8 mouse cellular contexts compared by ENCODE assay signal in the genomic region with DNA sequence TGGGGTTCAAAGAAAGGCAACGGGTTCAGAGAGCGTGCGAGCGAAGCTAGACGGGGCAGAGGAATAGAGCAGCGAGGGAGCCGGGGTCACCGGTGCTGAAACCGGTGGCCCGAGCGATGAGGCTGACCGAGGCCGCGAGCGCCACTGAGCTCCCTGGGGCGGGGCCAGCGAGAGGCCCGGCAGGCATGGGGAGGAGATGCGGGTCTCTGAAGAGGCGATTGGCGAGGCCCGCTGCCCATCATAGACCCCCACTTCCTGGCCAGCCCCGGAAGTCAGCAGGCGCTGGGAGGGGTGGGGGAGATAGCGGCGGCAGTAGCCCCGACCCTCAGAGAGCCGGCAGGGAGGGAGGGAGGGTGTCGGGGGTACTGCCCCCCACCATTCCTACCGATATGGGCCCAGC. TPM values are rescaled to one million over a fixed set of nuclear protein-coding genes. Genes with fewer than 3 reads are reported as not detected.
A peak's percentile ranks its signal among the peaks of the same experiment; 100 is the strongest.
DNase-seq lines count a peak whose midpoint lies in the region; ATAC-seq lines count a peak whose summit lies in the region.

No protein-coding gene starts in this region.

- DNase-seq in adrenal gland, adult (ENCODE audit: inconsistent age in 2 of 2, low spot score in 1 of 2) = peak; percentile 98 to 99
- DNase-seq in embryo, embryonic 10 days (ENCODE audit: low spot score) = peak; percentile 95
- DNase-seq in gastrocnemius, postnatal 10 days = peak; percentile 97
- DNase-seq in left cerebral cortex, postnatal 10 days (ENCODE audit: extremely low spot score in 1 of 2, low spot score in 2 of 2) = peak; percentile 96 to 98
- DNase-seq in right cerebral cortex, postnatal 10 days (ENCODE audit: low spot score in 2 of 2) = peak; percentile 99
- peak; percentile 98 for DNase-seq in urinary bladder, postnatal 14 days (ENCODE audit: low spot score)

- intact Hi-C loops in left cerebral cortex, postnatal 10 days (cut with DNase I) = no loop called here

- ATAC-seq in inflammation-experienced regulatory T-cells, adult 6 months = peak; percentile 23
- peak; percentile 45 for ATAC-seq in megakaryocyte progenitor cell, adult 5-6 weeks (replicated peaks; ENCODE audit: poor library complexity)

RNA-seq across cellular contexts. Expression of gene Agpat1, which starts 1.5 kb away (rescaled TPM):
- 10 to 100 TPM; 38.0 to 39.4 TPM for total RNA-seq in gastrocnemius, postnatal 10 days (2021)
- 10 to 100 TPM; 14.5 to 20.8 (median 19.4) TPM for polyA plus RNA-seq in inflammation-experienced regulatory T-cells, adult 6 months (2017; shearing (Covaris generic))
- 100 to 1,000 TPM; 180 to 182 TPM for total RNA-seq in left cerebral cortex, postnatal 10 days (2021)
- 25.7 and 33.6 TPM in 2 replicates for total RNA-seq in megakaryocyte progenitor cell, adult 5-6 weeks (2015)
- 20.2 and 24.9 TPM in 2 replicates for total RNA-seq in megakaryocyte progenitor cell, adult 5-6 weeks (2017)

RNA-seq across cellular contexts. Expression of gene Rnf5, which starts 2.1 kb away (rescaled TPM):
- total RNA-seq in gastrocnemius, postnatal 10 days (2021) = 10 to 100 TPM; 19.8 to 21.8 TPM
- polyA plus RNA-seq in inflammation-experienced regulatory T-cells, adult 6 months (2017; shearing (Covaris generic)) = 10 to 100 TPM; 41.2 to 71.2 (median 59.5) TPM
- total RNA-seq in left cerebral cortex, postnatal 10 days (2021) = 100 to 1,000 TPM in 1 of 2 experiments, 10 to 100 TPM in 1; 94.8 to 101 TPM
- 50.6 and 51.6 TPM in 2 replicates for total RNA-seq in megakaryocyte progenitor cell, adult 5-6 weeks (2015)
- total RNA-seq in megakaryocyte progenitor cell, adult 5-6 weeks (2017) = 17.7 and 18.5 TPM in 2 replicates

RNA-seq across cellular contexts. Expression of gene Ager, which starts 7.9 kb away (rescaled TPM):
- total RNA-seq in gastrocnemius, postnatal 10 days (2021) = 1 to 10 TPM; 1.1 to 1.4 TPM
- 1 to 10 TPM in 2 of 3 experiments, under 1 TPM in 1; 0.58 to 3.7 (median 2.3) TPM for polyA plus RNA-seq in inflammation-experienced regulatory T-cells, adult 6 months (2017; shearing (Covaris generic))
- 1 to 10 TPM in 1 of 2 experiments, under 1 TPM in 1; 0.97 to 1.3 TPM for total RNA-seq in left cerebral cortex, postnatal 10 days (2021)
- 1.5 and 2.6 TPM in 2 replicates for total RNA-seq in megakaryocyte progenitor cell, adult 5-6 weeks (2015)
- 0.24 and 3.0 TPM in 2 replicates for total RNA-seq in megakaryocyte progenitor cell, adult 5-6 weeks (2017)

RNA-seq across cellular contexts. Expression of gene Egfl8, which starts 10.2 kb away (rescaled TPM):
- total RNA-seq in gastrocnemius, postnatal 10 days (2021) = 10 to 100 TPM; 13.8 to 15.2 TPM
- polyA plus RNA-seq in inflammation-experienced regulatory T-cells, adult 6 months (2017; shearing (Covaris generic)) = 1 to 10 TPM; 1.1 to 2.1 (median 1.2) TPM
- 1 to 10 TPM; 4.3 to 5.2 TPM for total RNA-seq in left cerebral cortex, postnatal 10 days (2021)
- total RNA-seq in megakaryocyte progenitor cell, adult 5-6 weeks (2015) = 0.47 and 1.1 TPM in 2 replicates
- 0.92 and 2.2 TPM in 2 replicates for total RNA-seq in megakaryocyte progenitor cell, adult 5-6 weeks (2017)

RNA-seq across cellular contexts. Expression of gene Pbx2, which starts 14.5 kb away (rescaled TPM):
- total RNA-seq in gastrocnemius, postnatal 10 days (2021) = 10 to 100 TPM; 24.2 to 30.9 TPM
- 10 to 100 TPM in 1 of 3 experiments, 1 to 10 TPM in 2; 4.1 to 11.8 (median 8.8) TPM for polyA plus RNA-seq in inflammation-experienced regulatory T-cells, adult 6 months (2017; shearing (Covaris generic))
- total RNA-seq in left cerebral cortex, postnatal 10 days (2021) = 10 to 100 TPM; 40.3 to 40.9 TPM
- 17.0 and 20.6 TPM in 2 replicates for total RNA-seq in megakaryocyte progenitor cell, adult 5-6 weeks (2015)
- 24.9 and 26.7 TPM in 2 replicates for total RNA-seq in megakaryocyte progenitor cell, adult 5-6 weeks (2017)

Comparison
In these comparisons a context has a peak if more than half of its experiments do, and no peak if none do; other contexts are left out.
1. Peak in every context shown above with its lines: DNase-seq and ATAC-seq.
2. RNA of gene Agpat1, which starts 1.5 kb away (total RNA-seq): 180 to 182 TPM in left cerebral cortex, postnatal 10 days; 38.0 to 39.4 TPM in gastrocnemius, postnatal 10 days and 20.2 to 33.6 TPM in megakaryocyte progenitor cell, adult 5-6 weeks; every median in the first group is over 4 times any median in the second.